Mouse (Mus musculus) R1 (cell line): ENCODE data around the gene Fbxo47.

Experiments used
- DNase-seq: peaks from one replicate; pipeline ENCODE4 v3.0.0-alpha.2; 2018; ENCODE audit warnings: low read depth, low spot score

Gene Fbxo47

GRCm38 (mm10) chr11:97883918-97884600 is at the start of gene Fbxo47:
Gene Fbxo47, minus strand, starts transcription at chr11:97884154.
- peak; percentile 99 for DNase-seq

DNA sequence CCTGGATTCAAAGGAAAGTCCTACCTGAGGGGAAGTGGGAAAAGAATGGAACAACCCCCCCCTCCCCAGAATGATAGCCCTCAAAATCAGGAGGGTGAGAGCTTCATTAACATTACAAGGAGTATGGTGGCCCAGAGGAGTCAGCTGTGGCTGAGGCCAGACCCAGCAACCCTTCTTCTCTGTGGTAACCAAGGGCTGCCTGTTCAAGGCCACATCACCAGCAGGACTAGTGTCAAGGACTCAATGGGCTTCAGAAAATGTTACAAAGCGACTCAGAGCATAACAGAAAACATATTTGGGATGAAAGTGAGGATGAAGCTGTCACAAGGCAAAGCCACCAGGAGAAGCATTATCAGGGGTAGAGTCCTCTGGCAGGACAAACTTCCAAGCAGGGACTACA is 49.6 kb upstream of the Fbxo47 start:
- peak; percentile 43 for DNase-seq

GRCm38 (mm10) chr11:97928905-97929304 is 45.0 kb upstream of the Fbxo47 start:
- DNase-seq: no peak

DNA sequence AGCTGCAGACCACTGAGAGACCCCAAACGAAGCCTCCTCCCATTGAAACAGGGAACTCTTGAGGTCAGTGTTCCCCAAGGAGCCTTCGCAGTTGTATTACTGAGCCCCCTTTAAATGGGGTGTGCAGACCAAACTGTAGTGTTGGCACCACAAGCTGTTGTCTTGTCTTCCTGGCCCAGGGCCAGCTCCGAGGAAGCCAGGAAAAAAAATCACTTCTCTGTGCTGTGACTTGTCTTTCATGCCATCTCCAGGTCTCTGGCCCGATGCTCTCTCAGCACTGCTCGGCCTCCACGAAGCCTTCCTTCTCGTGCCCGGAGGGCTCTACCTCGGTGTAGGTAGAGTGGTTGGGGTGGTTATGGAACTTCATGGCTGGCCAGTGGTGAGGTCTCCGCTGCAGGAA is 40.3 kb upstream of the Fbxo47 start:
- no peak for DNase-seq

- DNase-seq: no peak
Observed at GRCm38 (mm10) chr11:97923639-97924038, 39.7 kb upstream of the Fbxo47 start.

DNA sequence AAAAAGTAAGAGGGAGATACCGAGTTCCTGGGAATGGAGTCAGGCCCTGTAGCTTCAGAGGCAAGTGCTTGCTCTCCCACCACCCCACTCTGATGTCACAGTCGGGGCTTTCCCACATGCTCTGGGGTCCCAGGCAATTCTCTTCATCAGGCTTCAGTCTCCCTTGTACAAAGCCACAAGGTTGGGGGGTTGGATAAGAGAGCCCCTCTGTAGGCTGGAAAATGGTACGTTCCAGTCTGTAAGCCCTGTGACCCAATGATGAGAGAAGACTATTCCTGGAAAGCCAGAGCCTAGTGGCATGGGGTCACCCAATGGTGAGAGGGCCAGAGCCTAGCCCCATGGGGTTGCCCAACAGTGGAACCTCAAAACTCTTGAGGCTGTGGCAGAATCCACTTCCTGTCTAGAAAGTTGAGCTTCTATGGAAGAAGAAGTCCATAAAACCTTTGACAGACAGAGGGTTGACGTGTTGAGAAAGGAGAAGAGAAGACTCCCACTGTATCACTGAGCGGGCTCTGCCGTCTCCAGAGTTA is 32.1 kb upstream of the Fbxo47 start:
- DNase-seq: peak; percentile 76

DNA sequence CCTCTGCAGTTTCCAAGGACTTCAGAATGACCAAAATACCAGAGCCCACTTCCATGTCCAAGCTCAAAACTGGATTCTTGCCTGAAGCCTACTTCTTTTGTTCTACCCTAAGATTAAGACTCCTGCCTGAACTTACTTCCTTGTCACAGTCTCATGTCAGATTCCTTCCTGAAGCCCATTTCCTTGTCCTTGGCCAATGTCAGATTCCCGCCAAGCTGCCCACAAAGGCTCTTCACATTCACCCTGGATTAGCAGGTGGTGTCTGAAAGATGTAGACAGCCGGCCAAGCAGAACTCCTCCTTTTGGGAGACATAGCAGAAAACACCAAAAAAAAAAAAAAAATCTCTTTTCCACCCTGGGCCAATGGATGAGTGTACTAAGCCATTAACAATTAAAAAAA is 31.5 kb upstream of the Fbxo47 start:
- DNase-seq: peak; percentile 73

DNA sequence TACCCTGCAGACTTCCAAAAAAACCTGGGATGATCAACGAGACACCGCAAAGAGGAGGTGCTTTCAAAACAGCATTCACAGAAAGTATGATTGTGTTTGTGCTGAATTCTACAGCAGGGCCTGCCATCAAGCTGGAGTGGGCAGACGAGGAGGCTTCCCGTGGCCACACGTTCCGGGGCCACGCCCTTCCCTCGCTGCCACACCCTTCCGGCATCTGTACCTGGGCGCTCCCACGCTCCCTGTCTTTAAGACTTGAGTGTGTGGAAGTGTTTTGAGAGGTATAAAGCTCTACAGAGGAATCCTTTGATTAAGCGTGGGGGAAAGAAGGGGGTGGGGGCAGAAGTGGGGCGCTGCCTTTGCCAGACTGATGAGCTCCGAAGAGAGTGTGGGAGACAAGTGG is 29.2 kb upstream of the Fbxo47 start:
- peak; percentile 60 for DNase-seq

DNA sequence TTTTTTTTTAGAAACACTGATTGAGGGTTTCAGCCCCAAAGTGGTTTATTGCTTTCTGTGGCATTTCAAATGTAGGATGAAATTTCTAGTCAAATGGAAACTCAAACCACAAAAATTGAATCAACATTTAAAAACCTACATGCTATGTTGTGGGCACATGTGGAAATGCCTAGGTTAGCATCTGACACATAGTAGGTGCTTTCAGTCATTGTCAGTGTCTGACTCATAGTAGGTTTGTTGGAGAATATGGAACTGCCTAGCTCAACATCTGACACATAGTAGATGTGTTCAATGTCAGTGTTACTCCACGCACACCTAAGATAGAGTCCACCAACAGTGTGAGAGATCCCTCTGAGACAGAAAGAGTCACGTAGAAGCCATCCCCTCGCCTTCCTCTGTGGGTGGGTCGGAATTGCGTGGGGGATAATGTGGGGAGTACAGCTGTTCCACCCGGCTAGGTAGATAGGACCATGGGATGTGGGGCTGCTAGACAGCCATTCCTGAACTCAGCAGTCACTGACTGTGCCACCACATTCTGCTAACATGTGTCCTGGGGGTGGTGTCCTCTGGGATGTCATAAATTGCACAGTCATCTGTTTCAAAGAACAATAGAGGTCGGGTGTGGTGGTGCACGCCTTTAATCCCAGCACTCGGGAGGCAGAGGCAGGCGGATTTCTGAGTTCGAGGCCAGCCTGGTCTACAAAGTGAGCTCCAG is 24.8 kb upstream of the Fbxo47 start:
- DNase-seq: peak; percentile 27

- no peak for DNase-seq
Observed at GRCm38 (mm10) chr11:97907935-97908334, 24.0 kb upstream of the Fbxo47 start.

GRCm38 (mm10) chr11:97906905-97907304 is 23.0 kb upstream of the Fbxo47 start:
- no peak for DNase-seq

GRCm38 (mm10) chr11:97905941-97906340 is 22.0 kb upstream of the Fbxo47 start:
- DNase-seq: peak; percentile 88

DNA sequence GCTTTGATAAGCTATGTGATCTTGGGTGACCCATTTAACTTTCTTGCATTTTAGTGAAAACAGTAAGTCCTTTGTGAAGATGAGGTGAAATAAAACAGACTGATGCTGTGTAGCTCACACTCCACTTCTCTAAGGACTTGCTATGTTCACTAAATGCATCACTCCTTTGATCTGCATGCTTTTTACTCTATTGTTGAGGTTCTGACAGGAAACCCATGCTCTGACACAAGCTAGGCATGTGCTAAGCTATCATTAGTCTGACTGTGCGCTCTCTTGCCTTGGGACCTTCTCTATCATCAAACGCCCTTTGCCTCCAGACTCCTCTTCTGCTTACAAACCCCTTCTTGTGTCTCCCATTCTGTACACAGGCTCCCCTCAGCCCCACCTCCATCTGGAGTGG is 21.6 kb upstream of the Fbxo47 start:
- no peak for DNase-seq

- DNase-seq: no peak
Observed at GRCm38 (mm10) chr11:97904801-97905200, 20.8 kb upstream of the Fbxo47 start.

DNA sequence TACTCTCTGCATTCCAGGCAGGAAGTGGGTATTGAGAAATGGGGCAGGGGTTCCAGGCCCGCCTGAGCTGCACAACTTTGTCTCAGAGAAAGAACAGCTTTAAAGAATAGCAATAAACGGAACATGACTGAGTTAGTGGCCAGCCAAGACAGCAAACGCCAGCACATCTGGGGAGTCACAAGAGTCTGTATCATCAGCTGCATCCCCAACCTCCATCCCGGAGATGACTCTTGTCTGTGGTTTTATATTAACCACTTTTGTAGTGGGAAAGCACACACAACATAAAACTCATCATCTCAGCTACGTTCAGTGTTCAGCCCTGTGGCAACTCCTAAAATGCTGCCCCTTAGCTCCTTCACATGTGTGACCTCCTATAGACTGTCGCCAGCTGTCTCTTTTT is 17.9 kb upstream of the Fbxo47 start:
- no peak for DNase-seq

DNA sequence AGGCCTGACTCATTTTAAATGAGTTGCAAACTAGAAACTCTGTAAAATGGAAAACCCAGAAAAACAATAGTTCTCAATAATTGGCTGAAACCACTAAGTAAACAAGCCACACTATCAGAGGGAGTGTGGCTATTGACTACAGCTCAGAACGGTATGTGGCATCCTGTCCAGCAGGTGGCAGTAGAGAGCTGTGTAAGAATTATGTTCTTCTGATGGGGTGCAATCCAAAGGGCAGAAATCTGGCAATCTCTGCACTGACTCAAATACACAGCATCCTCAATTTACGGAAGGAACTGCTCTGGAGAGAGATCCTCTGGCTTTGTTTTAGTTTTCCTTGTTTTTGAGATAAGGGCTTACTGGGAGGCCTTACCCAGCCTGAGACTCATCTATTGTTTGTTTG is 15.9 kb upstream of the Fbxo47 start:
- DNase-seq: peak; percentile 84

DNA sequence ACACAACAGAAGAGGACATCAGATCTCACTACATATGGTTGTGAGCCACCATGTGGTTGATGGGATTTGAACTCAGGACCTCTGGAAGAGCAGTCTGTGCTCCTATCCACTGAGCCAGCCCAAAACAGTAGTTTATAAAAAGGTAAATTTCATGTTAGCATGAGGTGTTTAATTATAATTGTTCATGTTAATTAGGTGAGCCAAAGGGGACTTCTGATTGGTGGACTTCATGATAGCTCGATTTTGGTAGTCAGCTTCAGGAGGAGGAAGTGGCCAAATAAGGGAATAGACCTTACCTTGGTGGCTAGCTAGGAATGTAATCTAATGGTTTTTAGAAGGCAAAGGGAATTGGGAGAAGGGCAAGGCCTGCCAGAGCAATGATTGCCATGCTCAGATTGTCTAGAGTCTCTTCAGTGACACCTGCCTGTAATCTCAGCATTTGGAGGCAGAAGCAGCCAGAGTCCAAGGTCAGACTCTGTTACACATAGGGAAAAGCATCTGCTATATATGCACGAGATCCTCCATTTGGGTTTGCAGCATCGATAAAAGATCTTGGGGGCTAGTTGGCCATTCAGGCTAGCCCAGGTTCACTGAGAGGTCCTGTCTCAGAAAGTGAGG is 13.7 kb upstream of the Fbxo47 start:
- DNase-seq: no peak

DNA sequence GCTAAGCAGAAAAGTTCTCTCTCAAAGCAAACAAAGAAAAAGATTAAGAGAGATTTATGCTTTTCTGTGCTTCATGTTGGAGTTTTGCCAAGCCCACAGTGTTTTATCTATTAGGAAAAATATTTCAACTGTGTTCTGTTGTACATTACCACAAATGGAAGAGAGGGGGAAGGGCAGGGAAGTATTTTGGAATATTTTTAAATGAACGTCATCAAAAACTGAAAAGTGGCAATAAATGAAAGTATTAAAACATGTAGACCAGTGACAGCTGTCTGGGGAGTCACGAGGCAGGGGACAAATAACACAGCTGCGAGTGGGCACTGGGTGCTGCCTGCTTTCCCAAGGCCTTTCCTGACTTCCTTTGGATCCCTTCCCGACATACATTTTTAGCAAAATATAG is 12.7 kb upstream of the Fbxo47 start:
- DNase-seq: no peak

GRCm38 (mm10) chr11:97891821-97892220 is 7.9 kb upstream of the Fbxo47 start:
- no peak for DNase-seq

- DNase-seq: no peak
Observed at GRCm38 (mm10) chr11:97885296-97885915, 1.5 kb upstream of the Fbxo47 start.

GRCm38 (mm10) chr11:97884601-97885185 is 739 bp upstream of the Fbxo47 start:
- no peak for DNase-seq

GRCm38 (mm10) chr11:97883542-97883917 is 424 bp downstream of the Fbxo47 start:
- peak; percentile 96 for DNase-seq
